Mouse (Mus musculus): ENCODE measurements at regions not wholly inside any gene's neighbourhood (a gene's known extent, or its start where the extent isn't known, plus 50 kb on each side); places are given as distances from the start of the nearest gene placed in this dataset.

DNA sequence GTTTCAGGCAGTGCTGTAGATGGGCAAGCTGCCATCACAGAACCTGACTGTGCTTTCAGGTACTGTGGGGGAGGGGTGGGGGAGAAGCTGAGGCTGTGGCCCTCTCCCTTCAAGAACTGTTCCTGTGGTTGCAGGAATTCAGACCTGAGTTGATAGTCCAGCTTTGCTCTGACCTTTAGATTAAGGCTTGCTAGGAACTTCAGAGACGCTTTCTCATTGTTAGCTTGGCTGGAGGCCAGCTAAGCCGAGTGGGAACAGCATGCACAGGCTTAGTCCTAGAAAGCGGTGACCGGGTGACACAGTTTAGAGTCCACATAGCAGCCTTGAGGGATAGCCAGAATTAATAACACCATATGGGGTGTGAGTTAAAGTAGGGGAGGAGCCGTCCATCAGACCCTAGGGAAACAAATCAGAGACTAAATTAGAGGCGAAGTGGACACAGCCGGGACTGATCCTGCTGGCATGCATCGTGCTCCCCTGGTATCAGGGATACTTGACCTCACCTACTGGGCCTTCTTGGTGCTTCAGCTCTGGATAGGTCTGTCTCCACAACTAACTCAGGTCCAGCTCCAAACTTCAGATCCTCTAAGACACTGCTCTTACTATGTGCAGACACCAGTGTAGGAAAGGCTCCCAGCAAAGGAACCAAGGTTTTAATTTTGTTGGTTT is 175.7 kb upstream of the Lcorl start:
- TF ChIP-seq GABPA (IDR thresholded peaks at IDR 0.05; ENCODE audit: low read depth, low read length) (no peak), POLR2A (IDR thresholded peaks at IDR 0.05; ENCODE audit: control insufficient read depth in 1 of 2, insufficient read depth in 1 of 2, low read depth in 1 of 2, low read length in 2 of 2, poor library complexity in 1 of 2) (no peak), KAT2A (conservative IDR thresholded peaks at IDR 0.05; ENCODE audit: low read depth, low read length) (no peak), CHD1 (IDR thresholded peaks at IDR 0.05; ENCODE audit: low read depth, low read length) (no peak), SMC3 (IDR thresholded peaks at IDR 0.05; ENCODE audit: low read depth, low read length) (no peak), UBTF (IDR thresholded peaks at IDR 0.05; ENCODE audit: borderline replicate concordance, insufficient read depth, low read depth, low read length) (no peak)
- Histone ChIP-seq H3K4me1 (ENCODE audit: control insufficient read depth in 1 of 2, insufficient read depth in 2 of 2, low read length in 2 of 2) (no peaks in the 10 kb centered on the region), H3K79me2 (ENCODE audit: control insufficient read depth, insufficient read depth, low read length, poor library complexity) (no peaks in the 10 kb centered on the region), H3K27me3 (ENCODE audit: control insufficient read depth in 1 of 2, insufficient read depth in 2 of 2, low read length in 2 of 2) (no peaks in the 10 kb centered on the region), H3K4me3 (ENCODE audit: control insufficient read depth in 1 of 2, insufficient read depth in 1 of 2, low read depth in 2 of 2, low read length in 2 of 2) (no peak overlapping the region), H3K36me3 (ENCODE audit: control insufficient read depth in 1 of 2, insufficient read depth in 2 of 2, low read length in 2 of 2) (no peaks in the 10 kb centered on the region), H3K9me3 (replicated peaks; ENCODE audit: insufficient read depth, low read length) (no peaks in the 10 kb centered on the region), H3K9ac (ENCODE audit: control insufficient read depth, low read depth, low read length, poor library complexity, severe bottlenecking) (no peak overlapping the region), H3K27ac (ENCODE audit: control insufficient read depth, low read depth, low read length) (no peak overlapping the region)
- DNase-seq (ENCODE audit: low read depth, low spot score): no peak

DNA sequence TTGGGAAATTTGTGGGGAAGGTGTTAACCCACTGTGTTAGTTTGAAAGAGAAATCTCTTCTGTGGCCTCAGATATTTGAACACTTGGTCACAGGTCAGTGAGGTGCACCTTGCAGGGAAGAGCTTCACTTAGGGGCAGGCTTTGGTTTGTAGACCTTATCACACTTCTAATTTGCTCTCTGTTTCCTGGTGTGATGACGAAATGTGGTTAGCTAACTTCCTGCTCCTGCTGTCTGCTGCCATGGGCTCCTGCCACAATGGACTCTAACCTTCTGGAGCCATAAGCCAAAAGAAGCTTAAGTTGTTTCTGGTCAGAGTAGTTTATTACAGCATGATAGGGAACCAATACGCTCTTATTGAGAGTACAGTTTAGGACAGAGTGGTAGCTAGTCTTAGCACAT is 174.8 kb upstream of the Lcorl start:
- Histone ChIP-seq H3K79me2 (ENCODE audit: control insufficient read depth, insufficient read depth, low read length, poor library complexity) (no peaks in the 10 kb centered on the region), H3K27me3 (ENCODE audit: control insufficient read depth in 1 of 2, insufficient read depth in 2 of 2, low read length in 2 of 2) (no peaks in the 10 kb centered on the region), H3K27ac (ENCODE audit: control insufficient read depth, low read depth, low read length) (no peak overlapping the region), H3K9me3 (replicated peaks; ENCODE audit: insufficient read depth, low read length) (no peaks in the 10 kb centered on the region), H3K36me3 (ENCODE audit: control insufficient read depth in 1 of 2, insufficient read depth in 2 of 2, low read length in 2 of 2) (no peaks in the 10 kb centered on the region), H3K4me1 (ENCODE audit: control insufficient read depth in 1 of 2, insufficient read depth in 2 of 2, low read length in 2 of 2) (no peaks in the 10 kb centered on the region), H3K4me3 (ENCODE audit: control insufficient read depth in 1 of 2, insufficient read depth in 1 of 2, low read depth in 2 of 2, low read length in 2 of 2) (no peak overlapping the region), H3K9ac (ENCODE audit: control insufficient read depth, low read depth, low read length, poor library complexity, severe bottlenecking) (no peak overlapping the region)
- peak; percentile 5 for DNase-seq (ENCODE audit: low read depth, low spot score)
- TF ChIP-seq POLR2AphosphoS2 (IDR thresholded peaks at IDR 0.05; ENCODE audit: low read length) (no peak), SIN3A (IDR thresholded peaks at IDR 0.05; ENCODE audit: low read length) (no peak), GATA1 (IDR thresholded peaks at IDR 0.05; ENCODE audit: low read depth, low read length) (no peak), USF1 (IDR thresholded peaks at IDR 0.05; ENCODE audit: low read depth, low read length) (no peak), TCF12 (IDR thresholded peaks at IDR 0.05; ENCODE audit: low read depth, low read length) (no peak), MAX (IDR thresholded peaks at IDR 0.05; ENCODE audit: low read length) (no peak), CHD1 (IDR thresholded peaks at IDR 0.05; ENCODE audit: low read depth, low read length) (no peak), MAZ (IDR thresholded peaks at IDR 0.05; ENCODE audit: low read depth, low read length) (no peak), POLR2A (IDR thresholded peaks at IDR 0.05; ENCODE audit: control insufficient read depth in 1 of 2, insufficient read depth in 1 of 2, low read depth in 1 of 2, low read length in 2 of 2, poor library complexity in 1 of 2) (no peak), NRF1 (IDR thresholded peaks at IDR 0.05; ENCODE audit: insufficient read depth, low read depth, low read length, poor library complexity, severe bottlenecking) (no peak)

GRCm38 (mm10) chr5:46024138-46024537 is 166.7 kb upstream of the Lcorl start:
- no peak overlapping the region for H3K9ac ChIP-seq (ENCODE audit: control insufficient read depth, low read depth, low read length, poor library complexity, severe bottlenecking)
- no peak overlapping the region for H3K27ac ChIP-seq (ENCODE audit: control insufficient read depth, low read depth, low read length)
- H3K9me3 ChIP-seq (replicated peaks; ENCODE audit: insufficient read depth, low read length): no peaks in the 10 kb centered on the region
- no peaks in the 10 kb centered on the region for H3K27me3 ChIP-seq (ENCODE audit: control insufficient read depth in 1 of 2, insufficient read depth in 2 of 2, low read length in 2 of 2)
- no peak overlapping the region for H3K4me3 ChIP-seq (ENCODE audit: control insufficient read depth in 1 of 2, insufficient read depth in 1 of 2, low read depth in 2 of 2, low read length in 2 of 2)
- no peak for DNase-seq (ENCODE audit: low read depth, low spot score)
- H3K36me3 ChIP-seq (ENCODE audit: control insufficient read depth in 1 of 2, insufficient read depth in 2 of 2, low read length in 2 of 2): no peaks in the 10 kb centered on the region
- TF ChIP-seq MYB (IDR thresholded peaks at IDR 0.05; ENCODE audit: low read depth, low read length) (no peak), KAT2A (conservative IDR thresholded peaks at IDR 0.05; ENCODE audit: low read depth, low read length) (no peak), USF1 (IDR thresholded peaks at IDR 0.05; ENCODE audit: low read depth, low read length) (no peak), BHLHE40 (IDR thresholded peaks at IDR 0.05; ENCODE audit: borderline replicate concordance, low read depth, low read length) (no peak), GABPA (IDR thresholded peaks at IDR 0.05; ENCODE audit: low read depth, low read length) (no peak), SMC3 (IDR thresholded peaks at IDR 0.05; ENCODE audit: low read depth, low read length) (no peak), MAZ (IDR thresholded peaks at IDR 0.05; ENCODE audit: low read depth, low read length) (no peak), TBP (IDR thresholded peaks at IDR 0.05; ENCODE audit: low read depth, low read length) (no peak), MXI1 (IDR thresholded peaks at IDR 0.05; ENCODE audit: low read depth, low read length) (no peak), MAX (IDR thresholded peaks at IDR 0.05; ENCODE audit: low read length) (no peak), MAFK (IDR thresholded peaks at IDR 0.05; ENCODE audit: borderline replicate concordance, low read depth, low read length) (no peak), TAL1 (IDR thresholded peaks at IDR 0.05; ENCODE audit: low read length) (no peak), MEF2A (IDR thresholded peaks at IDR 0.05; ENCODE audit: extremely low read depth, insufficient replicate concordance, low read depth, low read length, poor library complexity, severe bottlenecking) (no peak), NELFE (IDR thresholded peaks at IDR 0.05; ENCODE audit: low read depth, low read length) (no peak), RAD21 (IDR thresholded peaks at IDR 0.05; ENCODE audit: low read depth, low read length) (no peak), ZNF384 (IDR thresholded peaks at IDR 0.05; ENCODE audit: low read depth, low read length) (no peak), ELF1 (IDR thresholded peaks at IDR 0.05; ENCODE audit: low read depth, low read length) (no peak)
- no peaks in the 10 kb centered on the region for H3K4me1 ChIP-seq (ENCODE audit: control insufficient read depth in 1 of 2, insufficient read depth in 2 of 2, low read length in 2 of 2)
- H3K79me2 ChIP-seq (ENCODE audit: control insufficient read depth, insufficient read depth, low read length, poor library complexity): no peaks in the 10 kb centered on the region
